Mouse (Mus musculus): ENCODE results near the gene Cebpa. TPM values are rescaled to one million over a fixed set of nuclear protein-coding genes. Genes with fewer than 3 reads are reported as not detected.

Cebpa gene
- polyA plus RNA-seq, 1 experiment from 2014 or later, result 12.8 TPM

GRCm38 (mm10) chr7:35125971-35126370 lies 6.9 kb downstream of the Cebpa start:
- TF ChIP-seq CTCF (IDR thresholded peaks at IDR 0.05), result no peak
- ATAC-seq, result no peak
- H3K27me3 ChIP-seq, result no peaks in the 10 kb centered on the region
- ChIA-PET CTCF (interaction anchor here (1.0 to 1.4 kb wide), 4 partner anchors 14 to 45 kb away, joined by 3 to 4 read pairs (median 3); no protein-coding TSS in a partner anchor), POLR2A (no interaction called here)
- in situ Hi-C loops (cut with MboI; ENCODE audit: low pct_unique_long_range_greater_than_20kb), result loop anchor here (10.0 kb wide), 1 partner anchor 191 kb away; no protein-coding TSS in a partner anchor
- DNase-seq (ENCODE audit: low read depth, low spot score), result no peak

DNA sequence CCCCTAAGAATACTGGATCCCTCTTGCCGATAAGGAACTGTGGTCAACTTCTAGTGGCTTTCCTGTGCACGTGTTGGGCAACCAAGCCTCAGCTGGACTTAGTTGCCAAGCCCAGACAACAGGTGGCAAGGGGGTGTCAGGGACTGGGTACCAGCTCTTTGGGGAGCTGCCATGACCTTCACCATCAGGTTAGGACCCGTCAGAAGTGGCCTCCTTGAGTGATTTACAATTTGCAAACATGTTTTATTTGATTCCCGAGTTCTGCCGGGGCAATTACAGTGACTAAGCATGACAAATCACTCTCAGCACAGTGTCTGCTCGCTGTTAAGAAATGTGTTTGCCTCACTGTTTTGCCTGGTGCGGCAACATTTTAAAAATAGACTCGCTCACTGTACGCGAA lies 7.9 kb downstream of the Cebpa start:
- peak; percentile 31 for DNase-seq (ENCODE audit: low read depth, low spot score)
- no peaks in the 10 kb centered on the region for H3K27me3 ChIP-seq
- ChIA-PET CTCF (interaction anchor here (0.8 to 1.3 kb wide), 5 partner anchors 11 to 50 kb away, joined by 3 to 6 read pairs (median 3); no protein-coding TSS in a partner anchor), POLR2A (no interaction called here)
- in situ Hi-C loops (cut with MboI; ENCODE audit: low pct_unique_long_range_greater_than_20kb), result loop anchor here (10.0 kb wide), 1 partner anchor 192 kb away; no protein-coding TSS in a partner anchor
- TF ChIP-seq CTCF (IDR thresholded peaks at IDR 0.05), result no peak
- peak; percentile 36 for ATAC-seq

DNA sequence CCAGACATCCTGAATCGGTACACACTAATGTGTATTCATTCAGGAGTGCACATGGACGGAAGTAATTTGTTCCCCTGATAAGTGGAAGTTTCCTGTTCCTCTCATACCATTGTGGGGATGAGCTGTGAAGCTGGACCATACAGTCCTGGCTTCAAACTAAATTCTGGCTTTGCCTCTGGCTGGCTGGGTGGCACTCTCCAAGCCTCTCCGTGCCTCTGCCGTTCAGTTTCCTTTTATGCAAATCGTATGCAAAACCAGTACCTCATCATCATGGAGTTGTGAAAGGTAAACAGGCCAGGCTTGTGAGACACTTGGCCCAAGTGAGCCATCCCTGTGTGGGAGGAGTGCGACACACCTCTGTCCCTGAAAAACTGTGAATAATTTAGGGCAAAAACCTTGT lies 8.6 kb downstream of the Cebpa start:
- ChIA-PET CTCF (no interaction called here), POLR2A (no interaction called here)
- no peak for TF ChIP-seq CTCF (IDR thresholded peaks at IDR 0.05)
- ATAC-seq (no peak), DNase-seq (ENCODE audit: low read depth, low spot score) (no peak)
- in situ Hi-C loops (cut with MboI; ENCODE audit: low pct_unique_long_range_greater_than_20kb), result loop anchor here (10.0 kb wide), 1 partner anchor 193 kb away; no protein-coding TSS in a partner anchor
- H3K27me3 ChIP-seq, result no peaks in the 10 kb centered on the region

GRCm38 (mm10) chr7:35128677-35129567 lies 9.8 kb downstream of the Cebpa start:
- in situ Hi-C loops (cut with MboI; ENCODE audit: low pct_unique_long_range_greater_than_20kb), result loop anchor here (10.0 kb wide), 1 partner anchor 194 kb away; no protein-coding TSS in a partner anchor
- CTCF ChIA-PET, result interaction anchor here (0.9 to 1.5 kb wide), 4 partner anchors 10 to 102 kb away, joined by 3 to 5 read pairs (median 4); partner anchors contain the start of gene Cebpa
- H3K27me3 ChIP-seq, result no peaks in the 10 kb centered on the region
- TF ChIP-seq CTCF (IDR thresholded peaks at IDR 0.05), result no peak
- DNase-seq (ENCODE audit: low read depth, low spot score) (no peak), ATAC-seq (no peak)
- POLR2A ChIA-PET, result interaction anchor here (1.0 kb wide), 1 partner anchor 10 kb away, joined by 4 read pairs; the partner anchor contains the start of gene Cebpa

GRCm38 (mm10) chr7:35130059-35130738 lies 11.1 kb downstream of the Cebpa start:
- ChIA-PET CTCF (interaction anchor here (0.7 kb wide), 1 partner anchor 9 kb away, joined by 3 read pairs; no protein-coding TSS in a partner anchor), POLR2A (interaction anchor here (0.7 kb wide), 1 partner anchor 806 kb away, joined by 4 read pairs; no protein-coding TSS in a partner anchor)
- no peak for TF ChIP-seq CTCF (IDR thresholded peaks at IDR 0.05)
- peak; percentile 28 for DNase-seq (ENCODE audit: low read depth, low spot score)
- H3K27me3 ChIP-seq, result no peaks in the 10 kb centered on the region
- no peak for ATAC-seq
- in situ Hi-C loops (cut with MboI; ENCODE audit: low pct_unique_long_range_greater_than_20kb), result loop anchor here (5.0 kb wide), 1 partner anchor 37 kb away; no protein-coding TSS in a partner anchor

GRCm38 (mm10) chr7:35130888-35131287 lies 11.8 kb downstream of the Cebpa start:
- ChIA-PET CTCF (interaction anchor here (0.7 kb wide), 1 partner anchor 10 kb away, joined by 3 read pairs; no protein-coding TSS in a partner anchor), POLR2A (interaction anchor here (0.7 kb wide), 2 partner anchors 16 to 807 kb away, joined by 4 read pairs; no protein-coding TSS in a partner anchor)
- no peaks in the 10 kb centered on the region for H3K27me3 ChIP-seq
- DNase-seq (ENCODE audit: low read depth, low spot score) (no peak), ATAC-seq (no peak)
- in situ Hi-C loops (cut with MboI; ENCODE audit: low pct_unique_long_range_greater_than_20kb), result loop anchor here (5.0 kb wide), 1 partner anchor 36 kb away; no protein-coding TSS in a partner anchor
- no peak for TF ChIP-seq CTCF (IDR thresholded peaks at IDR 0.05)

DNA sequence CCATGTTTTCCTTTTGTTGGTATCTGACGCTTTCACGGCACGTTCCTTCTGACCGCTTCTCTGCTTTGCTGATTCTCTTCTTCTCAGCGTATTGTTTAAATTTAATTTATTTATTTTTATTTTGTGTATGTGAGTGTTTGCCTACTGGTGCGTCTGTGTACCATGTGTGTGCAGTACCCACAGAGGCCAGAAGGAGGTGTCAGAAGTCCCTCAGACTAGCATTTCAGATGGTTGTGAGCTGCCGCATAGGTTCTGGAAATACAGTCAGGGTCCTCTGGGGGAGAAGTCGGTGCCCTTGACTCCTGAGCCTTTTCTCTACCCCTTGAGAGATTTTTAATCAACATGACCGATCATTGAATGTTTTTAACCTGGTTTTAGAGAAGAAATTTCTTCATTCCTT lies 12.5 kb downstream of the Cebpa start:
- no peak for TF ChIP-seq CTCF (IDR thresholded peaks at IDR 0.05)
- ATAC-seq (no peak), DNase-seq (ENCODE audit: low read depth, low spot score) (no peak)
- POLR2A ChIA-PET, result interaction anchor here (0.7 kb wide), 1 partner anchor 17 kb away, joined by 4 read pairs; no protein-coding TSS in a partner anchor
- in situ Hi-C loops (cut with MboI; ENCODE audit: low pct_unique_long_range_greater_than_20kb), result loop anchor here (5.0 kb wide), 1 partner anchor 36 kb away; no protein-coding TSS in a partner anchor
- CTCF ChIA-PET, result no interaction called here
- H3K27me3 ChIP-seq, result no peaks in the 10 kb centered on the region

DNA sequence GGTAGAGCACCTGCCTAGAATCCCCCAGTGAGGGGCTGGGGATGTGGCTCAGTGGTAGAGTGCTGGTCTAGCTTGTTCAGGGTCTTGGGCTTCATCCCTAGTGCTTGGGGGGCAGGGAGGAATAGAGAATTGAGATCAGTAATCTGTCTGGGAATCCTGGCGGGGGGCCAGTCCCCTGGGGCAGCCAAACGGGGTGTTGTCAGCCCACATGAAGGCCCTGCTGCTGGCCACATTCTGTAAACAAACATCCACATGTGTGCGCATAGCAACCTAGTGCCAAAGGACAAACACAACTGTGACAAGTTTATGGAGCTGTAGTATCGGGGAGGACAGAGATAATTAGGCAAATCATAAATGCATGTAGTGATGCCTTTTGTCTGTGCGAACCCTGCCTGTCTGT lies 15.5 kb downstream of the Cebpa start:
- no peak for TF ChIP-seq CTCF (IDR thresholded peaks at IDR 0.05)
- no peaks in the 10 kb centered on the region for H3K27me3 ChIP-seq
- DNase-seq (ENCODE audit: low read depth, low spot score) (no peak), ATAC-seq (no peak)
- ChIA-PET CTCF (interaction anchor here (1.1 kb wide), 1 partner anchor 108 kb away, joined by 3 read pairs; no protein-coding TSS in a partner anchor), POLR2A (no interaction called here)
- in situ Hi-C loops (cut with MboI; ENCODE audit: low pct_unique_long_range_greater_than_20kb), result loop anchor here (5.0 kb wide), 1 partner anchor 33 kb away; no protein-coding TSS in a partner anchor

GRCm38 (mm10) chr7:35137524-35137923 lies 18.4 kb downstream of the Cebpa start:
- DNase-seq (ENCODE audit: low read depth, low spot score) (no peak), ATAC-seq (no peak)
- H3K27me3 ChIP-seq, result no peaks in the 10 kb centered on the region
- in situ Hi-C loops (cut with MboI; ENCODE audit: low pct_unique_long_range_greater_than_20kb), result no loop called here
- TF ChIP-seq CTCF (IDR thresholded peaks at IDR 0.05), result no peak
- POLR2A ChIA-PET, result interaction anchor here (0.7 to 0.9 kb wide), 2 partner anchors 17 to 100 kb away, joined by 3 read pairs; no protein-coding TSS in a partner anchor
- CTCF ChIA-PET, result interaction anchor here (1.6 to 2.5 kb wide), 4 partner anchors 11 to 32 kb away, joined by 4 to 10 read pairs (median 6); no protein-coding TSS in a partner anchor

DNA sequence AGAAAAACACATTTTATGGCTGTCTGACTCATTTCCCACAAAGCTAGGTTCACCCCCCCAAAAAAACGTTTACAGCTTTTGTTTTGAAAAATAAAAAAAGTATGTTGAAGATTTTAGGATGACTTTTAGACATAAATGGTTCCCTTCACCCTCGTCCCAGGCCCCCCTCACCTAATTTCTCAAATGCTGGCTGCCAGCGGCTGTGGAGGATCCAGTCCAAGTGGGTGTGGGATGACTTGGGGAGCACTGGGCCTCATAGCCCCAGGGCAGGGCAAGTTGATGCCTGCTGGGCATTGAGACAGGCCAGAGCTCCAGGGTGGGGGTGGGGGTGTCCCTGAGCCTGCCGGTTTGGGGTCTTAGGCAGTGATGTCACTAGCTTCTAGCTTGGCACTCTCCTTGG lies 19.4 kb downstream of the Cebpa start:
- ATAC-seq, result no peak
- in situ Hi-C loops (cut with MboI; ENCODE audit: low pct_unique_long_range_greater_than_20kb), result no loop called here
- CTCF ChIA-PET, result interaction anchor here (0.8 to 2.5 kb wide), 7 partner anchors 10 to 33 kb away, joined by 3 to 10 read pairs (median 4); no protein-coding TSS in a partner anchor

More for the DNA sequence above, 19.4 kb downstream of the Cebpa start:
- TF ChIP-seq CTCF (IDR thresholded peaks at IDR 0.05), result no peak
- no peak for DNase-seq (ENCODE audit: low read depth, low spot score)
- POLR2A ChIA-PET, result interaction anchor here (0.6 to 1.2 kb wide), 2 partner anchors 19 to 664 kb away, joined by 3 to 4 read pairs; partner anchors contain the start of gene Cebpa
- no peaks in the 10 kb centered on the region for H3K27me3 ChIP-seq

Measured in Patski (cell line).